Mouse (Mus musculus) neural tube, embryonic 11.5 days (tissue): Measurements from ENCODE around the gene Bfsp1. TPM values are rescaled to one million over a fixed set of nuclear protein-coding genes. Genes with fewer than 3 reads are reported as not detected.

Experiments
- ATAC-seq: fragments of 200-750 bp; cut with Nextera tagmentation; 2 replicates; pipeline ENCODE4 v1.8.0; 2017; ENCODE audit warnings: moderate number of reproducible peaks, mild to moderate bottlenecking, moderate TSS enrichment, moderate library complexity; ENCODE audit not compliant: insufficient read depth, low FRiP score, low TSS enrichment
- DNase-seq: peaks from one replicate; pipeline ENCODE4 v3.0.0-alpha.2; 2015; ENCODE audit warnings: low spot score
- H3K27ac ChIP-seq: fragments of 300-500 bp; sonication (generic); 2 replicates; pipeline ENCODE4 v1.5.1; 2014; ENCODE audit warnings: low read depth, mild to moderate bottlenecking, low read length
- H3K27me3 ChIP-seq: fragments of 300-500 bp; sonication (generic); 2 replicates; pipeline ENCODE4 v1.6.1; 2014; ENCODE audit warnings: mild to moderate bottlenecking, low read length, mixed read lengths; ENCODE audit not compliant: control insufficient read depth, insufficient read depth
- H3K36me3 ChIP-seq: fragments of 300-500 bp; sonication (generic); 2 replicates; pipeline ENCODE4 v1.6.1; 2014; ENCODE audit warnings: mild to moderate bottlenecking, low read length, moderate library complexity, mixed read lengths; ENCODE audit not compliant: control insufficient read depth, insufficient read depth
- H3K4me1 ChIP-seq: fragments of 300-500 bp; sonication (generic); 2 replicates; pipeline ENCODE4 v1.6.1; 2014; ENCODE audit warnings: low read length, mixed read lengths; ENCODE audit not compliant: control insufficient read depth, insufficient read depth
- H3K4me2 ChIP-seq: fragments of 300-500 bp; sonication (generic); 2 replicates; pipeline ENCODE4 v1.6.1; 2014; ENCODE audit warnings: low read depth, mild to moderate bottlenecking, moderate library complexity
- H3K4me3 ChIP-seq: fragments of 300-500 bp; sonication (generic); 2 replicates; pipeline ENCODE4 v1.5.1; 2014; ENCODE audit warnings: low read depth, low read length
- H3K9ac ChIP-seq: fragments of 300-500 bp; sonication (generic); 2 replicates; pipeline ENCODE4 v1.6.1; 2014; ENCODE audit warnings: mild to moderate bottlenecking, low read length
- H3K9me3 ChIP-seq: fragments of 300-500 bp; sonication (generic); 2 replicates; pipeline ENCODE4 v1.6.1; 2016; ENCODE audit warnings: low read length; ENCODE audit not compliant: control insufficient read depth
- WGBS: fragments of 180-500 bp; shearing (Covaris S2); extraction: QIAGEN DNeasy Blood & Tissue Kit; methylation state at CpG from one replicate; pipeline ENCODE4 v1.1.7; 2014; 5-methylcytosine and 5-hydroxymethylcytosine counted together
- polyA plus RNA-seq: library from polyadenylated mRNA; unstranded; fragments of >200 nt; fragmentation: Nextera tagmentation; extraction: Ambion mirVana; gene quantifications from 2 replicates; pipeline ENCODE4 v1.2.1, GENCODE M21; 2014

The Bfsp1 gene
- 0.82 and 0.97 TPM in 2 replicates for polyA plus RNA-seq

DNA sequence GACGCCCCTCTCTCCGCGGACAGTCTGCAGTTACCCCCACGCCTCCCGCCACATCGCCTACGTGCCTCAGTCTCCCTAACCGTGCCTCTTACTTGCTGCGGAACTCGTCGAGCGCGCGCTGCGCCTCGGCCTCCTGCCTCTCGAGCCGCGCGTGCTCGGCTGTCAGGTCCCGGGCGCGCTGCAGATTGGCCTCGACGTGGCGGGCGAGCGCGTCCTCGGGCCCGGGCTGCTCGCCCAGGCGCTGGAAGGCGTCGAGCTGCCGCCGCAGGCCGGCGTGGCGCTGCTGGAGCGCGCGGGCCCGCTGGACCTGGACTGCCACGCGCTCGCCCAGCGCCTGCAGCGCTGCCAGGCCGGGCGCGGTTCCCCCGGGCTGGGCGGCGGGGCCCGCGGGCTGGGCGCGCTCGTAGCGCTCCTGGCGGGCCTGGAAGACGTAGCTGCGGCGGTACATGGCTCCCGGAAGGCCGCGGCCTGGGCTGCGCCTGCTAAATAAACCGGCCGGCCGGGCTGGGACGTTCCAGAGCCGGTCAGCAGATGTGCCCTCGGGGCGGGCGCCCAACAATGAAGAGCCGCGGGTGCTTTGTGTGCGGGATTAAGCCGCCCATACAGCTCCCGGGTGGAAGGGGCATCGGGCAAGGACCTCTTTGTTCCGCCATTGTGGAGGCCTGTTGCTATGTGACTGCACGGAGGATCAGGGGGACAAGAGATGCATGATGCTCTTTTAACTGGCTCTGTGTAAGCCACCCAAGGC, at the start of gene Bfsp1:
Bfsp1 (minus strand) TSS at position 690 of the 748 bp plus-strand sequence.
- peak; percentile 76 for DNase-seq
- Histone ChIP-seq H3K36me3 (no peaks in the 10 kb centered on the region), H3K27me3 (no peaks in the 10 kb centered on the region), H3K4me2 (peak within 1 kb of the TSS; percentile 60), H3K27ac (peak within 1 kb of the TSS; percentile 46; the same call in 1 of the 2 replicates), H3K4me3 (peak within 1 kb of the TSS; percentile 40), H3K4me1 (no peaks in the 10 kb centered on the region), H3K9me3 (no peaks in the 10 kb centered on the region), H3K9ac (peak within 1 kb of the TSS; percentile 88)
- ATAC-seq, result peak; percentile 82
- 4% methylated on average over 82 of the region's 86 CpGs for WGBS

GRCm38 (mm10) chr2:143912199-143912598, 49.2 kb upstream of the Bfsp1 start:
- 85% methylated on average over 2 of the region's 2 CpGs for WGBS
- no peak for DNase-seq
- Histone ChIP-seq H3K9ac (no peak overlapping the region), H3K27me3 (no peaks in the 10 kb centered on the region), H3K4me3 (no peak overlapping the region), H3K9me3 (no peaks in the 10 kb centered on the region), H3K4me1 (peaks cover 5% of the 10 kb centered on the region; the same call in 1 of the 2 replicates), H3K36me3 (no peaks in the 10 kb centered on the region), H3K27ac (no peak overlapping the region), H3K4me2 (no peak overlapping the region)
- ATAC-seq, result no peak

DNA sequence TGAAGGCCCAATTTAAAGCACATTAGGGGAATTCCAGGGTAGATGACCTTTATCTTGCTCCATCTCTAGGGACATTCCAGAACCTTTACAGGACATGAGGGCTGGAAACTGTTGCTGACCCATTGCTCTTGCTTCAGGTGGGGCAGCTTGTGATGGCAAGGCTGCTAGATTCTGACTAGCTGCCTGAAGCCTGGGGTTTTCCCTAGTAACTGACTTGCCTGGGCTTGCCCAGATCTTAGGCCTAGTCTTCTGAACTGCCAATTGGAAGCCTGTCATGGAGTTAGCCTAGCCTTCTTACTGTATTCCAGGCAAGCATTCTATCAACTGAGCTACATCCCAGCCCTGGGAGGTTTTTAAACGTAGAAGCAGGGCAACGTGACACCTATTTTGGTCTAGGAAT, 46.3 kb upstream of the Bfsp1 start:
- DNase-seq, result no peak
- Histone ChIP-seq H3K9ac (no peak overlapping the region), H3K4me1 (no peaks in the 10 kb centered on the region), H3K4me2 (no peak overlapping the region), H3K27me3 (no peaks in the 10 kb centered on the region), H3K36me3 (no peaks in the 10 kb centered on the region), H3K27ac (no peak overlapping the region), H3K4me3 (no peak overlapping the region), H3K9me3 (no peaks in the 10 kb centered on the region)
- ATAC-seq, result no peak
- WGBS, result 81% methylated on average over 2 of the region's 2 CpGs

DNA sequence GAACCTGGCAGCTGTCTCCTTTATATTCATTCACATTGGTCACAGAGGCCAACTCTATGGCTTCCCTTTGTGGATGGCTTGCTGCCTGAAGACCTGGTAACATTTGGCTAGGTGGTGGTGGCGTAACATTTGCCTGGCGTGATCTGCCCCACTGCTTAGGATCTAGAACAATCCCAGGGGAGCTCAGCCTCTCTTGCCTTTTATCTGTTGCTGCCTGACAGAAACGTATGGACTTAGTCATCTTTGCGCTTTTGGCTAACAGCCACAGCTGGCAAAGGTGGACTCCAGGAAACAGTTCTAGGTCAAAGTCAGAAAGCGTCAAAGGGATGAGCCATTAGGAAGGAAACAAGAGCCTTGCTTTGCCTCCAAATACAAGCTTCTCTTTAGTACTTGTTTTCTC, 41.9 kb upstream of the Bfsp1 start:
- WGBS, result 81% methylated on average over 5 of the region's 5 CpGs
- no peaks in the 10 kb centered on the region for H3K4me1 ChIP-seq
- ATAC-seq (no peak), DNase-seq (no peak)
- no peaks in the 10 kb centered on the region for H3K36me3 ChIP-seq
- H3K9ac ChIP-seq, result no peak overlapping the region
- no peak overlapping the region for H3K27ac ChIP-seq
- no peak overlapping the region for H3K4me3 ChIP-seq
- no peaks in the 10 kb centered on the region for H3K27me3 ChIP-seq
- no peak overlapping the region for H3K4me2 ChIP-seq
- no peaks in the 10 kb centered on the region for H3K9me3 ChIP-seq

DNA sequence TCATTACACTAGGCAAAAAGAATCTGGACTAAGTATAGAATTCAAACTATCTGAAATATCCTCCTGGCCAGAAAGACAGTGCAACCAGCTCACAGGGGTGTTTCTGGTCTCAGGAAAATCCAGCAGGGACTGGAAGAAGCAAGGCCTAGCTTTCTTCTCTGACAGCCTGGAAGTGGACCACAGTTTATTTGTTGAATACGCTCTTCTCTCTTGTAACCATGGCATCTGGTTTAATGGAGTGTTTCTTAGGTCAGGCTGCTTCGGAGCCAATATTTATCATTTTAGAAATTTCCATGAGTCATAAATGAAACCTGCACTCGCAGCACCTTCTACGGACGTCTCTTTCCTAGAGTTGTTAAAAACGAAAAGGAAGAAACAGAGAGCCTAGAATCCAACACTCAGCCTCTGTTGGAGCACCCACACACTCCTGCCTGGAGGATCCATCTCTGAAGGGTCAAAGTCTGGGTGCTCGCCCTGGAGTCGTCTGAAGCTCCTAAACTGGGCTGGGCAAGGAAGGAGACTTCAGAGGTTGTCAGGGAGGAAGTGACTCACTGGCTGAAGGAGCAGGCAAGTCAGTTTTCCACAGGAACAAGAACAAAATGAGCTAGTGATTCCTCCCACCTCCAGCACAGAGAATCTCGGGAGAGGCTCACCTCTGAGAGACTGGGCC, 40.5 kb upstream of the Bfsp1 start:
- Histone ChIP-seq H3K4me3 (no peak overlapping the region), H3K4me1 (no peaks in the 10 kb centered on the region), H3K27ac (no peak overlapping the region), H3K36me3 (no peaks in the 10 kb centered on the region), H3K9ac (no peak overlapping the region), H3K27me3 (no peaks in the 10 kb centered on the region), H3K9me3 (no peaks in the 10 kb centered on the region), H3K4me2 (no peak overlapping the region)
- WGBS, result 79% methylated on average over 9 of the region's 9 CpGs
- ATAC-seq (no peak), DNase-seq (no peak)

DNA sequence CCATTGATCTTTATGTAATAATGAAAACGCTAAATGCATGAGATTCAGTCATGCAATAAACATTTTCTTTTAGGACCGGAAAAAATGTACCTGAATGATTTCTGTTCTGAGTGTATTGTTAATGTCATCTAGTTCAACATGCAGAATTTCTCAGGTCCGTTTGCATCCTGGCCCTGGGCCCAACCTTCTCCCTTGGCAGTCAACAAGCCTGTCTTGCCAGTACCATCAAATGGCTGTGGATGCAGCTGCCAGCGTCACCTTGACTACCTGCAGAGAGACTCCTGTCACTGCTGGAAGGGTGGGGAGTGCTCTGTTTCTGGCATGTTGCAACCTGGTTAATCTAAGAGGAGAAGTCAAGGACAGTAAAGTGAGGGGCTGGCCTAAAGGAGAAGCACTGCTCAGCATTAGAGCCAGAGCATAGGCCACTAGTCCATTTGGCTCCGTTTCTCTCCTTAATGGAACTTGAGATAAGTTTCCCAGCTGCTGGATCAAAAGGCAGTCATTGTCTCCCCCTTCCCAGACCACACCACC, 37.9 kb upstream of the Bfsp1 start:
- Histone ChIP-seq H3K36me3 (no peaks in the 10 kb centered on the region), H3K9me3 (no peaks in the 10 kb centered on the region), H3K9ac (no peak overlapping the region), H3K4me2 (no peak overlapping the region), H3K4me3 (no peak overlapping the region), H3K4me1 (no peaks in the 10 kb centered on the region), H3K27ac (no peak overlapping the region), H3K27me3 (no peaks in the 10 kb centered on the region)
- no peak for DNase-seq
- no peak for ATAC-seq
- WGBS, result 80% methylated on average over 5 of the region's 5 CpGs

- WGBS, result 91% methylated on average over 9 of the region's 9 CpGs
- Histone ChIP-seq H3K9me3 (no peaks in the 10 kb centered on the region), H3K4me3 (no peak overlapping the region), H3K4me1 (no peaks in the 10 kb centered on the region), H3K27ac (no peak overlapping the region), H3K9ac (no peak overlapping the region), H3K27me3 (no peaks in the 10 kb centered on the region), H3K4me2 (no peak overlapping the region), H3K36me3 (no peaks in the 10 kb centered on the region)
- ATAC-seq (no peak), DNase-seq (no peak)
Observed at GRCm38 (mm10) chr2:143899470-143900220, 36.7 kb upstream of the Bfsp1 start.

DNA sequence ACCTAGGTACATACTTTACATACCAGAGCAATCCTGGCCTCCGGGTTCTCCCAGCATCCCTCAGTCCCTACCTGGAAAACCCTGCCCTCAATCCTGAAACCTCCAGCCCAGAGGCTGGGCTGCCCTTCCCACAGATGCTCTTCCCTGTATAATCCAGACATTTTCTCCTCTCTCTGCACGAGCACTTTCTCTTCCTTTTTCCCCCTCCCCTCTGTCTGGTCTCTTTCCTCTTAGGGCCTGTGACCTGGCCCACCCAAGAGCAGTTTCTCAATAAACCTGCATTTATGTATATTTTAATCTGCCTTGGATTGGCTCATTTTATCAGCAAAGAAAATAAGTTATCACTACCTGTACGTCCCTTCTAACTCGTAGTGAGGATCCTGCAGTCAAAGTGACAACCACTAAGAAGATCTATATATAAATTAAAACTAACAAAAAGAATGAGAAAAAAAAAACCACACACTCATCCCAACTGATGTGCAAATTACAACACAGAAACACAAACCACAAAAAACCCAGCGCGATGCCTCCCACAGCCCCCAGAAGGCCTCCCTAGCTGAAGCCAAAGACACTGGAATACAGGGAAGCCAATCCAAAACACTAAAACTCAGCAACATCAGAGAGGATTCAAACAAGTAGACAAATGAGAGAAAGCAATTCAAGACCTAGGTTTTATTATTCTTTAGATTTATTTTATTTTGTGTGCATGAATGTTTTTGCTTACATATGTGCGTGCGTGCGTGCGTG, 28.5 kb upstream of the Bfsp1 start:
- Histone ChIP-seq H3K4me2 (no peak overlapping the region), H3K4me1 (no peaks in the 10 kb centered on the region), H3K9ac (no peak overlapping the region), H3K36me3 (no peaks in the 10 kb centered on the region), H3K4me3 (no peak overlapping the region), H3K27me3 (no peaks in the 10 kb centered on the region), H3K9me3 (no peaks in the 10 kb centered on the region), H3K27ac (no peak overlapping the region)
- DNase-seq (no peak), ATAC-seq (no peak)
- WGBS, result 88% methylated on average over 10 of the region's 10 CpGs
